Mouse (Mus musculus) liver, embryonic 14.5 days (tissue): ENCODE data around the gene Clps.

Source experiments
- CTCF ChIP-seq: IDR thresholded peaks from 2 replicates; pipeline ENCODE4 v1.5.1; 2016; ENCODE audit warnings: antibody characterized with exemption, low read depth, control low read depth
- EP300 ChIP-seq: IDR thresholded peaks from 2 replicates; pipeline ENCODE4 v1.6.1; 2016; ENCODE audit warnings: antibody characterized with exemption, low read depth

DNA sequence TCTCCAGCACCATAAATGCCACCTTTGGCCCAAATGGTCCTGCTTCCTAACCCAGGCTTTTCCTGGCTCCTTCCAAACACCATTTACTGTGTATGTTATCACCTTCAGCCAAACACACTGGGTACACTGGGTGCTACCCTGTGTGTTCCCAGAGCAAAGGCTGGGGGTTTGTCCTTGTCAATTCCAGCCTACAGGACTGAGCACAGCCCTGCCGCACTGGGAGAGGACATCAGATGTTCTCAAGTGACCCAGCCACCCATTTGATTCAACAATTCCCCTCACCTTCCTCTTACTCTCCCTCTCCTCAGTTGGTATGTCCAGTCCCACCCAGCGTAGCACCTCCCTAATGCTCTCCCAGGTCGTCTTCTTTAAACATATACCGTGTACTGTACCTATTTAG is 40.0 kb downstream of the Clps start:
- TF ChIP-seq CTCF = no peak
- no peak for TF ChIP-seq EP300
